Mouse (Mus musculus) spleen, embryonic (tissue): Measurements from ENCODE around the gene Tmpo.

Experiments used
- CTCF ChIA-PET: fragments of 350-600 bp; sonication (Branson Sonifier 250); formaldehyde crosslinking; loops from one replicate; lab custom pipeline; 2022; lab: Charles Lee

Tmpo gene

GRCm38 (mm10) chr10:91185721-91186120, 4.6 kb upstream of the Tmpo start:
- CTCF ChIA-PET: interaction anchor here (0.5 kb wide), 1 partner anchor 84 kb away, joined by 3 read pairs; no protein-coding TSS in a partner anchor

- CTCF ChIA-PET: interaction anchor here (0.6 to 1.1 kb wide), 4 partner anchors 15 to 1980 kb away, joined by 3 to 11 read pairs (median 6); no protein-coding TSS in a partner anchor
These were observed 3.8 kb upstream of the Tmpo start for GRCm38 (mm10) chr10:91184893-91185292.

GRCm38 (mm10) chr10:91183316-91183715, 2.2 kb upstream of the Tmpo start:
- CTCF ChIA-PET: interaction anchor here (0.6 to 0.7 kb wide), 3 partner anchors 12 to 362 kb away, joined by 3 to 5 read pairs (median 4); no protein-coding TSS in a partner anchor

- CTCF ChIA-PET: interaction anchor here (0.7 to 1.3 kb wide), 2 partner anchors 11 to 450 kb away, joined by 3 to 4 read pairs; no protein-coding TSS in a partner anchor
These were observed 1.3 kb upstream of the Tmpo start for GRCm38 (mm10) chr10:91182291-91182990.

GRCm38 (mm10) chr10:91181461-91182288, 560 bp upstream of the Tmpo start:
- CTCF ChIA-PET: interaction anchor here (0.7 to 1.3 kb wide), 2 partner anchors 10 to 449 kb away, joined by 3 to 4 read pairs; no protein-coding TSS in a partner anchor

- CTCF ChIA-PET: interaction anchor here (0.7 kb wide), 1 partner anchor 8 kb away, joined by 3 read pairs; no protein-coding TSS in a partner anchor
These were observed 814 bp downstream of the Tmpo start for GRCm38 (mm10) chr10:91180301-91180700.

GRCm38 (mm10) chr10:91179834-91180233, 1.3 kb downstream of the Tmpo start:
- CTCF ChIA-PET: no interaction called here

GRCm38 (mm10) chr10:91177201-91177600, 3.9 kb downstream of the Tmpo start:
- CTCF ChIA-PET: no interaction called here

GRCm38 (mm10) chr10:91172329-91173100, 8.6 kb downstream of the Tmpo start:
- CTCF ChIA-PET: interaction anchor here (0.6 to 1.4 kb wide), 4 partner anchors 8 to 97 kb away, joined by 3 to 4 read pairs (median 4); partner anchors contain the start of gene Tmpo

GRCm38 (mm10) chr10:91171455-91172328, 9.4 kb downstream of the Tmpo start:
- CTCF ChIA-PET: interaction anchor here (0.6 to 1.4 kb wide), 5 partner anchors 9 to 17 kb away, joined by 3 to 4 read pairs (median 3); partner anchors contain the start of gene Tmpo

GRCm38 (mm10) chr10:91171041-91171440, 10.1 kb downstream of the Tmpo start:
- CTCF ChIA-PET: interaction anchor here (0.8 to 1.4 kb wide), 2 partner anchors 11 to 12 kb away, joined by 3 to 4 read pairs; no protein-coding TSS in a partner anchor

- CTCF ChIA-PET: interaction anchor here (0.7 to 1.5 kb wide), 3 partner anchors 14 to 77 kb away, joined by 6 to 21 read pairs (median 11); no protein-coding TSS in a partner anchor
These were observed 10.8 kb downstream of the Tmpo start for GRCm38 (mm10) chr10:91170143-91170941.

GRCm38 (mm10) chr10:91169414-91170065, 11.6 kb downstream of the Tmpo start:
- CTCF ChIA-PET: interaction anchor here (0.7 to 1.5 kb wide), 3 partner anchors 12 to 25 kb away, joined by 3 to 21 read pairs (median 11); no protein-coding TSS in a partner anchor

GRCm38 (mm10) chr10:91167352-91167751, 13.8 kb downstream of the Tmpo start:
- CTCF ChIA-PET: no interaction called here

- CTCF ChIA-PET: interaction anchor here (0.8 to 1.1 kb wide), 2 partner anchors 14 to 21 kb away, joined by 3 to 4 read pairs; no protein-coding TSS in a partner anchor
These were observed 14.2 kb downstream of the Tmpo start for GRCm38 (mm10) chr10:91166890-91167289.

- CTCF ChIA-PET: interaction anchor here (1.1 kb wide), 1 partner anchor 13 kb away, joined by 3 read pairs; no protein-coding TSS in a partner anchor
These were observed 15.3 kb downstream of the Tmpo start for GRCm38 (mm10) chr10:91165850-91166249.

GRCm38 (mm10) chr10:91164491-91164890, 16.6 kb downstream of the Tmpo start:
- CTCF ChIA-PET: no interaction called here

- CTCF ChIA-PET: no interaction called here
These were observed 18.5 kb downstream of the Tmpo start for GRCm38 (mm10) chr10:91162511-91163163.
